Mouse (Mus musculus) kidney, postnatal 0 days (tissue): ENCODE measurements around the gene Tbc1d16. TPM values are rescaled to one million over a fixed set of nuclear protein-coding genes. Genes with fewer than 3 reads are reported as not detected.

ENCODE experiments used
- ATAC-seq: fragments of 200-750 bp; cut with Nextera tagmentation; replicated peaks from 2 replicates; pipeline ENCODE4 v1.8.0; 2017; ENCODE audit warnings: low read depth, moderate number of reproducible peaks, moderate TSS enrichment, moderate library complexity; ENCODE audit not compliant: low FRiP score
- DNase-seq: peaks from one replicate; pipeline ENCODE4 v3.0.0-alpha.2; 2016; ENCODE audit warnings: low spot score
- H3K27ac ChIP-seq: fragments of 300-500 bp; sonication (generic); 2 replicates; pipeline ENCODE4 v1.5.1; 2014; ENCODE audit warnings: mild to moderate bottlenecking
- H3K27me3 ChIP-seq: fragments of 300-500 bp; sonication (generic); 2 replicates; pipeline ENCODE4 v1.6.1; 2014; ENCODE audit warnings: low read length, mixed read lengths; ENCODE audit not compliant: insufficient read depth
- H3K36me3 ChIP-seq: fragments of 300-500 bp; sonication (generic); 2 replicates; pipeline ENCODE4 v1.6.1; 2014; ENCODE audit warnings: low read length, mixed read lengths; ENCODE audit not compliant: insufficient read depth
- H3K4me1 ChIP-seq: fragments of 300-500 bp; sonication (generic); replicated peaks from 2 replicates; pipeline ENCODE4 v1.6.1; 2014; ENCODE audit warnings: antibody characterized with exemption, low read length, mixed read lengths; ENCODE audit not compliant: insufficient read depth
- H3K4me2 ChIP-seq: fragments of 300-500 bp; sonication (generic); 2 replicates; pipeline ENCODE4 v1.6.1; 2014; ENCODE audit warnings: mild to moderate bottlenecking, low read length, moderate library complexity, mixed read lengths
- H3K4me3 ChIP-seq: fragments of 300-500 bp; sonication (generic); replicated peaks from 2 replicates; pipeline ENCODE4 v1.5.1; 2014; ENCODE audit warnings: low read depth, low read length
- H3K9ac ChIP-seq: fragments of 300-500 bp; sonication (generic); 2 replicates; pipeline ENCODE4 v1.6.1; 2014; ENCODE audit warnings: low read depth, low read length
- H3K9me3 ChIP-seq: fragments of 300-500 bp; sonication (generic); replicated peaks from 2 replicates; pipeline ENCODE4 v1.6.1; 2016; ENCODE audit warnings: low read length, inconsistent platforms, mixed read lengths
- CTCF ChIP-seq: IDR thresholded peaks from 2 replicates; pipeline ENCODE4 v1.5.1; 2016; ENCODE audit warnings: antibody characterized with exemption, low read depth, mild to moderate bottlenecking, moderate library complexity
- WGBS: fragments of 180-500 bp; shearing (Covaris S2); extraction: QIAGEN DNeasy Blood & Tissue Kit; methylation state at CpG from one replicate; pipeline ENCODE4 v1.1.7; 2014; 5-methylcytosine and 5-hydroxymethylcytosine counted together
- polyA plus RNA-seq: library from polyadenylated mRNA; unstranded; fragments of >200 nt; fragmentation: Nextera tagmentation; extraction: Ambion mirVana; gene quantifications from 2 replicates; pipeline ENCODE4 v1.2.1, GENCODE M21; 2015

The Tbc1d16 gene
- polyA plus RNA-seq, 1 experiment from 2014 or later = 9.2 TPM

GRCm38 (mm10) chr11:119191606-119192081 lies 36.7 kb downstream of the Tbc1d16 start:
- DNase-seq (no peak), ATAC-seq (no peak)
- Histone ChIP-seq H3K27ac (no peak overlapping the region), H3K9ac (no peak overlapping the region), H3K4me2 (no peak overlapping the region), H3K9me3 (no peaks in the 10 kb centered on the region), H3K27me3 (no peaks in the 10 kb centered on the region), H3K36me3 (no peaks in the 10 kb centered on the region), H3K4me1 (no peaks in the 10 kb centered on the region), H3K4me3 (no peak overlapping the region)
- no peak for TF ChIP-seq CTCF
- 75% methylated on average over 9 of the region's 9 CpGs for WGBS

GRCm38 (mm10) chr11:119190498-119190897 lies 37.8 kb downstream of the Tbc1d16 start:
- TF ChIP-seq CTCF = peak; percentile 89
- 25% methylated on average over 11 of the region's 11 CpGs for WGBS
- H3K9me3 ChIP-seq = no peaks in the 10 kb centered on the region
- H3K27ac ChIP-seq = no peak overlapping the region
- ATAC-seq (peak; percentile 42), DNase-seq (peak; percentile 93)
- H3K9ac ChIP-seq = no peak overlapping the region
- H3K4me1 ChIP-seq = no peaks in the 10 kb centered on the region
- H3K4me3 ChIP-seq = no peak overlapping the region
- H3K27me3 ChIP-seq = no peaks in the 10 kb centered on the region
- no peak overlapping the region for H3K4me2 ChIP-seq
- H3K36me3 ChIP-seq = no peaks in the 10 kb centered on the region

DNA sequence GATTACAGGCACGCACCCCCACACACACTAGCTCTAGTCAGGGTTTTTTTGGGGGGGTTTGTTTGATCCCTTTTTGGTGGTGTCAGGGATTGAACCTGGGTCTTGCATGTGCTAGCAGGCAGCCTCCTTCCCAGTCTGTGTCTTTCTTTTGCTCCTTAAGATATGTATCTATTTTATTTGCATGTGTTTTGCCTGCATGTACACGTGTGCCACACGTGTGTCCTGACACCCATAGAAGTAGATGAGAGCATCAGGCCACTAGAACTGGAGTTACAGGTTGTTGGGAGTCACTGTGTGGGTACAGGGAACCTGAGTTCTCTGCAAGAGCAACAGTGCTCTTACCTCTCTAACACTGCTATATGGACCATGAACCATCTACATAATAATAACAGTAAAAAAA lies 39.0 kb downstream of the Tbc1d16 start:
- H3K27ac ChIP-seq = no peak overlapping the region
- no peaks in the 10 kb centered on the region for H3K36me3 ChIP-seq
- H3K27me3 ChIP-seq = no peaks in the 10 kb centered on the region
- no peak for ATAC-seq
- H3K9me3 ChIP-seq = no peaks in the 10 kb centered on the region
- no peak overlapping the region for H3K4me2 ChIP-seq
- 92% methylated on average over 3 of the region's 3 CpGs for WGBS
- no peak overlapping the region for H3K4me3 ChIP-seq
- H3K4me1 ChIP-seq = no peaks in the 10 kb centered on the region
- no peak for TF ChIP-seq CTCF
- DNase-seq = no peak
- no peak overlapping the region for H3K9ac ChIP-seq

DNA sequence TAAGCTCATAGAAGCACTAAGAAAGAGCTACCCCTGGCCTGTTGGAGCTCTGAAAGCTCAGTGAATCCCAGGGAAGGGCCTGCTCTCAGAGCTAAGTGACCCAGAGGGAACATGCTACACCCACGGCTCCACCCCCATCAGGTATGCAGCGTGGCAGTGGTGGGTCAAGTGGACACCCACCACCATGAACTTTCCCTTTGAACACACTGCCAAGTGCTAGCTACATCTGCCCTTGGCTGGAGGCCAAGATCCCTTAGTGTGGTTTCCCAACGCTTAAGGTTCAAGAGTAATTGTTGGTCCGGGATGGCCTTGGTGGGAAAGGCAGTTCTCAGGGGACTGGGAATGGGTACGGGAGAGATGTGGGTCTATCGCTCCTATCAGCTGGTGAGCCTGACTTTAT lies 39.9 kb downstream of the Tbc1d16 start:
- Histone ChIP-seq H3K27ac (no peak overlapping the region), H3K4me1 (no peaks in the 10 kb centered on the region), H3K4me3 (no peak overlapping the region), H3K36me3 (no peaks in the 10 kb centered on the region), H3K9me3 (no peaks in the 10 kb centered on the region), H3K27me3 (no peaks in the 10 kb centered on the region), H3K4me2 (no peak overlapping the region), H3K9ac (no peak overlapping the region)
- WGBS = 49% methylated on average over 6 of the region's 6 CpGs
- no peak for DNase-seq
- no peak for TF ChIP-seq CTCF
- ATAC-seq = no peak

- no peak overlapping the region for H3K4me3 ChIP-seq
- H3K36me3 ChIP-seq = no peaks in the 10 kb centered on the region
- H3K4me1 ChIP-seq = no peaks in the 10 kb centered on the region
- no peak for ATAC-seq
- H3K9me3 ChIP-seq = no peaks in the 10 kb centered on the region
- H3K27me3 ChIP-seq = no peaks in the 10 kb centered on the region
- H3K4me2 ChIP-seq = no peak overlapping the region
- TF ChIP-seq CTCF = no peak
- H3K9ac ChIP-seq = 0 out of 2 replicates have a peak overlapping the region, but pooled peaks have one; percentile 25
- WGBS = 65% methylated on average over 10 of the region's 10 CpGs
- DNase-seq = no peak
- no peak overlapping the region for H3K27ac ChIP-seq
Observed at GRCm38 (mm10) chr11:119187800-119188197, 40.5 kb downstream of the Tbc1d16 start.

GRCm38 (mm10) chr11:119186989-119187799 lies 41.1 kb downstream of the Tbc1d16 start:
- no peak overlapping the region for H3K4me2 ChIP-seq
- no peaks in the 10 kb centered on the region for H3K9me3 ChIP-seq
- H3K9ac ChIP-seq = no peak overlapping the region
- 0 out of 2 replicates have a peak, but pooled peaks have one; percentile 35 for ATAC-seq
- no peak overlapping the region for H3K27ac ChIP-seq
- H3K36me3 ChIP-seq = no peaks in the 10 kb centered on the region
- no peaks in the 10 kb centered on the region for H3K27me3 ChIP-seq
- peak; percentile 89 for DNase-seq
- TF ChIP-seq CTCF = peak; percentile 81
- H3K4me3 ChIP-seq = no peak overlapping the region
- WGBS = 42% methylated on average over 25 of the region's 25 CpGs
- no peaks in the 10 kb centered on the region for H3K4me1 ChIP-seq

DNA sequence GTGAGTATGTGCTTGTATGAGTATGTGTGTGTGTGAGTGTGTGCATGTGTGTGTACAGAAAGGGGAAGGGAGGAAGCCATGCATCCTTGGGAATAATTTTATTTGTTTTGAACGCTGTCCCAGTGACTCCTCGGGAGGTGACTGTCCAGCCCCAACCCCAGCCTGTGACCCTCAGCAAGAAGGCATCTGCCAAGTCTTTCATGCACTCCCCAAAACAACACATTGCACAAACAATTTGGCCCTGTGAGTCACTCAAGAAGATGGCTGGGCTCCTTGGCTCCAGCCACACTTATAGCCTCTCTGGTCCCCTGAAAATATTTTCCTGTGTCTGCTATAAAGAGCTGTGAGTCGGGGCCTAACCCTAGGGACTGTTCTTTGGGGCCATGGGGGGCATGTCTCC lies 41.9 kb downstream of the Tbc1d16 start:
- no peak for TF ChIP-seq CTCF
- Histone ChIP-seq H3K4me3 (no peak overlapping the region), H3K36me3 (no peaks in the 10 kb centered on the region), H3K27me3 (no peaks in the 10 kb centered on the region), H3K4me1 (no peaks in the 10 kb centered on the region), H3K27ac (no peak overlapping the region), H3K4me2 (no peak overlapping the region), H3K9me3 (no peaks in the 10 kb centered on the region), H3K9ac (no peak overlapping the region)
- ATAC-seq (no peak), DNase-seq (no peak)
- WGBS = 56% methylated on average over 3 of the region's 3 CpGs
